Mouse (Mus musculus) G1E (cell line): ENCODE results near the gene Man1a2. TPM values are rescaled to one million over a fixed set of nuclear protein-coding genes. Genes with fewer than 3 reads are reported as not detected.

Experiments used
- ATAC-seq: 2 replicates; pipeline ENCODE4 v1.8.0; 2016; ENCODE audit warnings: mild to moderate bottlenecking; ENCODE audit not compliant: insufficient number of reproducible peaks, poor library complexity, low FRiP score, severe bottlenecking; ENCODE audit errors: extremely low read depth
- DNase-seq: peaks from one replicate; pipeline ENCODE4 v3.0.0; 2012; ENCODE audit warnings: low spot score
- H3K27me3 ChIP-seq: 2 replicates; pipeline ENCODE4 v1.6.1; 2012; ENCODE audit warnings: mild to moderate bottlenecking, low read length, inconsistent platforms; ENCODE audit not compliant: insufficient read depth
- H3K36me3 ChIP-seq: replicated peaks from 2 replicates; pipeline ENCODE3; 2012; ENCODE audit warnings: mild to moderate bottlenecking, inconsistent platforms
- H3K4me1 ChIP-seq: 2 replicates; pipeline ENCODE4 v1.6.1; 2012; ENCODE audit warnings: low read depth, low read length, inconsistent platforms, mixed read lengths; ENCODE audit not compliant: insufficient read depth
- H3K4me3 ChIP-seq: 2 replicates; pipeline ENCODE4 v1.5.1; 2012; ENCODE audit warnings: low read depth, mild to moderate bottlenecking, inconsistent platforms, low read length, moderate library complexity, mixed read lengths
- H3K9me3 ChIP-seq: replicated peaks from 2 replicates; pipeline ENCODE4 v1.6.1; 2012; ENCODE audit warnings: inconsistent platforms
- CTCF ChIP-seq: IDR thresholded peaks from 2 replicates; pipeline ENCODE4 v1.5.1; 2012; ENCODE audit warnings: low read depth, low read length, inconsistent platforms, mixed read lengths
- GATA1 ChIP-seq: IDR thresholded peaks from 2 replicates; pipeline ENCODE4 v1.6.1; 2012; ENCODE audit warnings: borderline replicate concordance, low read length, inconsistent platforms, mixed read lengths
- GATA2 ChIP-seq: IDR thresholded peaks from 2 replicates; pipeline ENCODE4 v1.6.1; 2012; ENCODE audit warnings: low read depth, low read length, inconsistent platforms, borderline replicate concordance
- POLR2AphosphoS5 ChIP-seq: IDR thresholded peaks from 2 replicates; pipeline ENCODE4 v1.6.1; 2012; ENCODE audit warnings: low read depth, low read length, inconsistent platforms; ENCODE audit not compliant: insufficient replicate concordance
- TAL1 ChIP-seq: conservative IDR thresholded peaks from 2 replicates; pipeline ENCODE4 v1.6.1; 2012; ENCODE audit warnings: low read depth, low read length, inconsistent platforms, mixed read lengths
- polyA plus RNA-seq: library from polyadenylated mRNA; stranded (reverse); fragments of >175 nt; gene quantifications from 2 replicates; pipeline ENCODE4 v1.2.3, GENCODE M21; 2012
- total RNA-seq, 2 experiments: library from RNA; stranded (forward) in 1 of 2; stranded (reverse) in 1 of 2; fragments of 200-1000 nt in 1 of 2; fragments of >200 nt in 1 of 2; fragmentation: Nextera tagmentation in 1 of 2; gene quantifications; 2 replicates each; pipeline ENCODE4 v1.2.3; 2014 to 2017

The Man1a2 gene
- total and polyA plus RNA-seq, 3 experiments, result 30.2 to 70.1 (median 32.9) TPM

DNA sequence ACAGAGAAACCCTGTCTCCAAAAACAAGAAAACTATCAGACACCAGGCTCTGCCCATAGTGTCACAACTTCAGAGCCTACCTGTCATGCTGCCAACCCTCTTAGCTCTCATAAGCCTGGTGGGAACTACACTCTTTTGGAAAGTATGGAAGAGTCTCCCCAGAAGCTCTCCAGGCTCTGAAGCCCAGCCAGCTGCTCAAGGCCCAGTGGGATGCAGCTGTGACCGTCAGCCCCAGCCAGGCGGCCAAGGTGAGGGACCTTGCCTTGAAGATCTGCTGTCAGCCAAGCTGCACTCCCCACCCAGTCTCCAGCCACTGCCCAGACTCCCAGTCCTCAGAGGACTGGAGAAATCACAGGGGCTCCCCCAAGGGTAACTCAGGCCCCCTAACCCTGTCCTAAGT lies 5.1 kb downstream of the Man1a2 start:
- DNase-seq (no peak), ATAC-seq (no peak)
- H3K4me1 ChIP-seq, result peaks cover 39% of the 10 kb centered on the region
- H3K36me3 ChIP-seq, result peaks cover 32% of the 10 kb centered on the region
- TF ChIP-seq GATA2 (no peak), TAL1 (no peak), GATA1 (no peak), CTCF (no peak), POLR2AphosphoS5 (no peak)
- H3K4me3 ChIP-seq, result peak overlapping the region; percentile 5; the same call in 1 of the 2 replicates
- no peaks in the 10 kb centered on the region for H3K9me3 ChIP-seq
- H3K27me3 ChIP-seq, result no peaks in the 10 kb centered on the region

DNA sequence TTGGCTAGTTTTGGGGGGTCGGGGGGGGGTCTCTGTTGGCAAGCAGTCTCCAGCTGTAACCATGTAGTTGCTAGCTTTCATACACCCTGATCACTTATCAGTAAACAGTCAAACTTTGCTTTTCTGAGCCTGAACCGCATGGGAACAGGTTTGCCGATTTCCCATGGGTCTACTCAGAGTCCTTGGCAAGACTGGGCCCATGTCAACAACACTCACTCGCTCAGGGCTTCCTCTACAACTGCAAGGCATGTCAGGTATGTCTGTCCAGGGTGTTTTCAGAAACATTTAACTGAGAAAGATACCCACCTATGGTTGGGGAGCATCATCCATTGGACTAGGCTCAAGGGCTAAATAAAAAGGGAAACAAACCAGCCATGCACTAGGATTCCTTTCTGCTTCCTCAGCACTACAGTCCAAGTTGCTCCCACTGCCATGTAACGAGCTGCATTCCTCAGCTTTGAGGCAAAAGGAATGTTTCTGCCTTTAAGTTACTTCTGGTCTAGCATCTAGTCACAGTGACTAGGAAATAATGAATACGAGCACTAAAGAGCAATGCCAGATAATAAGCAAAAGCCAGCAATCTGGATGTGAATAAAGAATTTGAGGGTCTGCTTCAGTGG lies 6.2 kb downstream of the Man1a2 start:
- no peaks in the 10 kb centered on the region for H3K27me3 ChIP-seq
- H3K4me1 ChIP-seq, result peaks cover 43% of the 10 kb centered on the region
- H3K4me3 ChIP-seq, result no peak overlapping the region
- TF ChIP-seq TAL1 (no peak), CTCF (no peak), GATA1 (no peak), POLR2AphosphoS5 (no peak), GATA2 (no peak)
- ATAC-seq (no peak), DNase-seq (no peak)
- H3K9me3 ChIP-seq, result no peaks in the 10 kb centered on the region
- peaks cover 36% of the 10 kb centered on the region for H3K36me3 ChIP-seq

DNA sequence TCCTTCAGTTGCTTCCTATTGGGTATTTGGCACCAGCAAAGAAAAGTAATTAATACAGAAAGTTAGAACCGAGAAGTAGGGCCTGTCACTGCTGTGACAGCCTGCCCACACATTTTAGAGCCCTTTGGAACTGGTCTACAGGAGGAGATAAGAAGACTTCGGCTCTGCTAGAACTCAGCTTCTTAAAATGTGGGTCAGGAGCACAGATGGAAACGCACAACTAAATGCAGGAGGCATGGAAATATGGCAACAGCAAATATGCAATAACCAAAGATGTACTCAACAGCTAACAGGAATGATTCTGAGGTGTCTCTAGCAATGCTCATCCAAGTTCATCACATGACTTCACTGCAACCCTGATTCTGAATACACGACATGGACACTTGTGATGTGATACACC lies 10.2 kb downstream of the Man1a2 start:
- DNase-seq, result no peak
- TF ChIP-seq TAL1 (no peak), GATA2 (no peak), GATA1 (no peak), POLR2AphosphoS5 (no peak), CTCF (no peak)
- no peak overlapping the region for H3K4me3 ChIP-seq

DNA sequence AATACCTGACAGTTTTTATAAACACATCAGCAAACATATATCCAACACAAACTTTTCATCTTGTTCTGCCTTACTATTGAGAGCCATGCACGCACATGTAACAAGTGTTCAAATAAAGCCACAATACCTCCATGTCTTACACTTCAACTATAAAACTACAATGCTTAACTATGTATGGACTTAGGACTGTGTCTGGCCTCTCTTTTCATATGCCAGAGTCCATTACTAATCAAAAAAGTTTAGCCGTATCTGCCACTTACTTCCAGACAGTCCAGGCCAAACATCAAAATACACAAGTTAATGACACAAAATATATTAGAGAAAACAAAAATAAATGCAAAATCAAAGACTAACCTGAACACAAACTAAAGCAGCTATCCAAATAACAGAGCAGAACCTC lies 14.9 kb downstream of the Man1a2 start:
- no peak for DNase-seq

More for the DNA sequence above, 10.2 kb downstream of the Man1a2 start:
- H3K27me3 ChIP-seq, result no peaks in the 10 kb centered on the region
- ATAC-seq, result no peak
- peaks cover 30% of the 10 kb centered on the region for H3K36me3 ChIP-seq
- H3K4me1 ChIP-seq, result peaks cover 29% of the 10 kb centered on the region
- H3K9me3 ChIP-seq, result no peaks in the 10 kb centered on the region

DNA sequence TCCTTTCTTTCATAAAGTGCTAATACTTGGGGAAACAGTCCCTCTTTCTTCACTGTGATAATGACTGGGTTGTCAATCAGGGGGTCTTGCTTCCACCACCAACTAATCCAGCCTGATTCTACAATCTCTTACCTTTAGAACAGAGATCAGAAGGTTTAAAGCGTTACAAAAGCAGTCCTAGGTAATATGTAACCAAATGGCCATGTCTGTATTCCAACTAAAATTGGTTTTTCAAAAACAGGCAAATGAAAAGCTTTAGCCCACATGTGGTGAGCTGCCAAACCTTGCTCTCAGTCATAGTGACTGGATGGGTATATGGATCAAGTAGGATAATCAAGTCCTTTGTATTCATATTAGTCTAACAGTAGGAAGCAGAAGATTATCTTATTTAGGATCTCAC lies 32.0 kb downstream of the Man1a2 start:
- TF ChIP-seq POLR2AphosphoS5 (no peak), TAL1 (no peak), GATA1 (no peak), CTCF (no peak), GATA2 (no peak)
- peaks cover 55% of the 10 kb centered on the region for H3K36me3 ChIP-seq
- no peak for ATAC-seq

More for the DNA sequence above, 14.9 kb downstream of the Man1a2 start:
- no peak for TF ChIP-seq POLR2AphosphoS5
- no peak for TF ChIP-seq GATA2
- H3K27me3 ChIP-seq, result no peaks in the 10 kb centered on the region
- no peak overlapping the region for H3K4me3 ChIP-seq
- ATAC-seq, result no peak
- peaks cover 22% of the 10 kb centered on the region for H3K36me3 ChIP-seq
- H3K9me3 ChIP-seq, result no peaks in the 10 kb centered on the region
- peaks cover 15% of the 10 kb centered on the region for H3K4me1 ChIP-seq

DNA sequence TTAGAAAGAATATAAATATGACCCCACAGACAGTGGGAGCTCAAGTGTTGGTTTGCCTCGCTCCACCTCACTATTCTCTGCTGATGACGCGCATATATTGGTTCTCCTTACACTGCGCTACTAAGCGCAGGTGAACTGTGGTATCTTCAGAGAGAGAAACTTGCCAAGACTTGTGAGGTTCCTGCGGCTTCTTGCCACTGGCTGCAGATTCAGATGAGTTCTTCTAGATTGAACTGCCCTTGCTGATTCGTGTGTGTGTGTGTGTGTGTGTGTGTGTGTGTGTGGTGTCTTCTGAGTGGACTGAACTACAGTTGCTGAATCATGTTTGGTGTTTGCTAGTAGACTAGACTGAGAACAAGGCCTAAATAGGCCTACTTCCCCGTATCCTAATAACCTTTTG lies 43.7 kb downstream of the Man1a2 start:
- H3K36me3 ChIP-seq, result peaks cover 63% of the 10 kb centered on the region
- no peaks in the 10 kb centered on the region for H3K9me3 ChIP-seq
- ATAC-seq (no peak), DNase-seq (no peak)
- TF ChIP-seq GATA2 (no peak), POLR2AphosphoS5 (no peak), TAL1 (no peak), CTCF (no peak), GATA1 (no peak)
- no peaks in the 10 kb centered on the region for H3K27me3 ChIP-seq
- no peak overlapping the region for H3K4me3 ChIP-seq
- no peaks in the 10 kb centered on the region for H3K4me1 ChIP-seq

More for the DNA sequence above, 32.0 kb downstream of the Man1a2 start:
- Histone ChIP-seq H3K27me3 (no peaks in the 10 kb centered on the region), H3K9me3 (no peaks in the 10 kb centered on the region), H3K4me3 (no peak overlapping the region), H3K4me1 (peaks cover 3% of the 10 kb centered on the region; the same call in 1 of the 2 replicates)
- no peak for DNase-seq

DNA sequence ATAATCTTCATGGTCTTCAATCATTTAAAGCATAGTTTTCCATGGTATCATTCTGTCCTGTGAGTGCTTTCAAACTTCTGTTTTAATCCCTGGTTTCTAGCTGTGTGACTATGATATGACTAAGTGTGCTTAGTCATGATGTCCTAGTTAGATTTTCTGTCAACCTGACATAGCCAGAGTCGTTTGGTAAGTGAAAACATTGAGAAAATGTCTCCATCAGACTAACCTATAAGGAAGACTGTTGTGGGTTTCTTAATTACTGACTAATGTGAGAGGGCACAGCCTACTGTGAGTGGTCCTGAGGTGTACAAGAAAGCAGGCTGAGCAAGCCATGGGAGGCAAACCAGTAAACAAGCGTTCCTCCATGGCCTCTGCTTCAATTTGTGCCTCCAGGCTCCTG lies 49.0 kb downstream of the Man1a2 start:
- H3K36me3 ChIP-seq, result peaks cover 60% of the 10 kb centered on the region
- ATAC-seq (no peak), DNase-seq (no peak)

More for the DNA sequence above, 49.0 kb downstream of the Man1a2 start:
- Histone ChIP-seq H3K4me1 (no peaks in the 10 kb centered on the region), H3K27me3 (no peaks in the 10 kb centered on the region), H3K4me3 (no peak overlapping the region), H3K9me3 (no peaks in the 10 kb centered on the region)
- TF ChIP-seq POLR2AphosphoS5 (no peak), TAL1 (no peak), GATA1 (no peak), CTCF (no peak), GATA2 (no peak)
